Mouse (Mus musculus) embryo, embryonic 10.5 days (tissue): ENCODE data around the gene Pum3.
A peak's percentile ranks its signal among the peaks of the same experiment; 100 is the strongest.
"Not testable (repeated sequence)": the region's sequence is repeated elsewhere in the genome, so short reads cannot be mapped to it uniquely, and the experiment has no call there.

Experiments
- DNase-seq: peaks from one replicate; pipeline ENCODE4 v3.0.0-alpha.2; 2015; ENCODE audit warnings: low spot score

The Pum3 gene

DNA sequence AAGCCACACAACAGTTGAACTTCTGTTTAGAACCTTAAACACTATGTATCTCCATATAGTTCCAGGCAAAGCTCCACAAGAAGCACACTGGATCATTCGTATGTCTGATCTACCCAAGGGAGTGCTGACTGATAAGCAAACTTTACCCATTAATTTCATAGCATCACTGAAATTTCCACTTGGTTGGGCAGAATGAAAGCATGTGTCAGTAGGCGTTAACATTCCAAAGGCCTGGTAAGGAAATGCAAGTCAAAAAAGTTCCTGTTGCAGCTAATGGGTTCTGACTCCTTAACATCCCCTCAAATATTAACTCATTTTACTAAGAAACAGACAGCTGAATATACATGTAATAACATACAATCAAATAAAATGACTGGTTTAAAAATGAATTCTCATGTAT lies 37.2 kb downstream of the Pum3 start:
- DNase-seq, result no peak

DNA sequence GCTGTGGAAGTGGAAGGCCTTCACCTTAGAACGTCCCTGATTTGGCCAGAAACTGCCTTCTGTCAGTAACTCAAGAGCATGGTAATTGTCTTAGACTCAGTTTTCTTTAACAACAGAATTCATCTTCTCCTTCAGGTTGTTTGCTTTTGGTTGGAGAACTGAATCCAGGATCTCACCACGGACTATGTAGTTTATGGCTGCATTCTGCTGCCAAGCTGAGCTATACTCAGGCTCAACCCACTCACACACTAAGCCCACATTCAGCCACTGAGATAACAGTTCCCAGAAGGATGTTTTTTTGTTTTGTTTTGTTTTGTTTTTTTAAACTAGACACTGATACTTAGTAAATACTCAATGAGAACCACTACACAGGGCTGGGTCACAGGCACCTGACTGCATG lies 38.3 kb downstream of the Pum3 start:
- DNase-seq, result no peak

DNA sequence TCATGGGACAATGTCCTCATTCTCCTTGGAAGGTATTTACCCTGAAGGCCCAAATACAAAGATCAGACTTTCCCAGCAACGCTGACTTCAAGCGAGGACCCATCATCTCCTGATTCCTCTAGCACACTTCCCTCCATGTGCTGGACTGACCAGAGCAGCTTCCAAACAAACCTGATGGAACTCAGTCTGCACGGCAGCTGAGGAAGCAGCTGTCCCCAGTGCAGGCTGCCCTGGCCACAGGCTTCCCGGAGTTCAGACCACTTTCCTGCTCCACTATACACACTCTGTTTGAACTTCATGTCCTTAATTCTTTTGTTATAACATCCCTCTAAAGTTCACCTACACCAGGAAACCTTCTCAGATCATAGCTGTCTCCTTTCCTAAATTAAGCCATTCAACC lies 40.1 kb downstream of the Pum3 start:
- not testable (repeated sequence) for DNase-seq

DNA sequence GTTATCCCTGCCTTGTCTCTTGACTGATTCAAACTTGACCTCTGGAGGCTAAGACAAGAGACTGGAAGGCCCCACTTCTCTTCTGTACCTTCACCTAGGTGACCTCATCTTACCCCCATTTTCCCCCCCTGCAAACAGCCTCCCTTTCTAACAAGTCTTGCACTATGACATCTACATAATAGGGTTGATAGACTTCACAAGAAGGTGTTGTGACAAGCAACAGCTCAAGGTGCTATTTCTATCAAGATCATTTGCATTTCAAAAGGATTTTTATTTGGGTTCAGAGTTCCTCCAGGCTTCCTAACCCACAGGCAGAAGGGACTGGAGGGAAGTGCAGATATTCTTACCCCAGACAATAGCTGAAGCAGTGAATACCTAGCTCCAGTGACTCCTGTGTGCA lies 44.3 kb downstream of the Pum3 start:
- no peak for DNase-seq

DNA sequence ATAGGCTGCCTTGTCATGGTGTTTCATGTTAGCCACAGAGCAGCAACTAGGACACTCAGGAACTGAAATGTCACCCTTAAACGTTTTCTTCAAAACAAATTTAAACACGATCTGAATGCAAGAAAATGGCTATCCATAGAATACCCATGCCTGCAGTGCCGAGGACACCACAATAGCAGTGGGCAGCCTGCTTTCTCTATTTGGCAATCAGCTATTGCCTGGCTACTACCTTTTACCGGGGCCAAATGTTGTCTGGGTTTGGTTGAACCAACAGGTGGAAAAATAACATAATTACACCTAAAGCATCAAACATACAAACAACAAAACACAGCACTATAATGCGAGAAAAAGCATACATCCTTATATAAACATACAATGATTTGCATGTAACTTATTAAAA lies 46.4 kb downstream of the Pum3 start:
- no peak for DNase-seq

DNA sequence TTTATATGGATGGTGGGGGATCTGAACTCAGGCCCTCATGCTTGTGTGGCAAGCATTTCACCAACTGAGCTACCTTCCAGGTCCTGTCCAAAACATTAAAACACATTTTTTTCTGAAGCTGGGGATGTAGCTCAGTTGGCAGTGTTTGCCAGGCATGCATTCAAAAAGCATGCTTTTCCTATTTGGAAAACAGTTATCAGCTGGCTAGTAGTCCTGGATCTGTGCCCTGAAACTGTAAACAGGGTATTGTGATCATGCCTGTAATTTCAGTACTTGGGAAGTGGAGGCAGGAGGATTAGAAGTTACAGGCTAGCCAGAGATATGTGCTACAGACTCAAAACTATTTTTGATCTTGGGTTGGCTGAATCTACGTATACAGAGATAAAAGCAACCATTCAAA lies 47.5 kb downstream of the Pum3 start:
- no peak for DNase-seq

DNA sequence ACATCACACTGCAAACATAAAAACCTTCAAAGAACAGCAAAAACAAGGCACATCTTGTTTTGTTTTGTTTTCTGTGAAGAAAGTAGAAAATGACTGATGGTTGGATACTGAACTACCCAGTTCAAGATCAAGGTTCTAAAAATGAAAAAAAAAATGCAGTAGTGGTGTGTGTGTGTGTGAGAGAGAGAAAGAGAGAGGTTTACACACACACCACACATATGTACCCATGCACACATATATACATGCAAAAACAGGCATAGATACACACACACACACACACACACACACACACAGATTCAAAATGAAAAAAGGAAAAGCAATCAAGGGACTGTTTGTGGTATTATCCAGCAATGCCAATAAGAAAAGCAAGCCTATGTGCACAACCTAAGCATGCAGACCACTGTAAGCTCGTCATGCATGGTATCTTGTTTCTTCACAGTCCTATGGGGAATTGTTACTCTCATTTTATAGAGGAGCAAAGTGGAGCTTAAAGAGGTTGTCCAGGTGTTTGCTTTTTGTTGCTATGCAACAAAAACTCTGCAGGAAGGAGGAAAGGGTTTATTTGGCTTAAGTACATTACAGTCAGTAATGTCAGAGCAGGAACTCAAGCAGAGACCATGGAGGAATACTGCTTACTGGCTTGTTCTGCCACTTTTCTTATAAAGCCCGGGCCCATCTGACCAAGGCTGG lies 49.8 kb downstream of the Pum3 start:
- no peak for DNase-seq

DNA sequence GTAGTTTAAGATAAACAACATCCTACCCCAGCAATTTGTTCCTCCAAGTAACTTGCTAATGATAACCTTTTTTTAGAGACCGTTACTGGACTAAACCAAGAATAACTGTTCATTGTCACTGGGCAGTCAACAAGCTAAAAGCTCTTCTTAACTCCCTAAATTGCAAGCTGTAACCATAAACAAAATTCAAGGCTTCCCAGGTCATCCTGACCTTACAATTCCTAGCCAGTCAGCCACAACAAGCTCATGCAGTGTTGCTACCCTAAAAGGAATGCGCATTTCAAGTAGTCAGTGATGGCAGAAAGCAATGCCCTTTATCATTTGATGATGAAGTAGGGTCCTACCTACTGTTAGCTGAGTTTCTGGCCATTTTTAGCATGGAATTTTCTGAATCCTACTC lies 58.8 kb downstream of the Pum3 start:
- DNase-seq, result no peak

DNA sequence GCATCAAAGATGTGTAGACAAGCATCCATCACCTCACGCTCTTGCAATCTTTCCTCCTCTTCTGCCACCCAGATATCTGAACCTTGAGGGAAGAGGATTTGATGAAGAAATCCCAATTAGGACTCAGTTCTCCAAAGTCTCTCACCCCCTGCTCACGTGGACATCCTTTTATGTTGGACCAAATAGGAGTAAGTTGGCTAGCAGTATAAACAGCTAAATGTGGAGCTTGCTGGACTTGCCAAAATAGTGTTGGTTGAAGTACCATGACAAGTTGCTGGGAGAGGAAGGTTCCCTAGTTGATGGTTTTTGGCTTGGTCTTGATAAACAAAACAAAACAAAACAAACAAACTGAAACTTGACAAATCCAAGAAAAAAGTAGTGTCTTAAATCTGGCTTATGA lies 59.5 kb downstream of the Pum3 start:
- no peak for DNase-seq

DNA sequence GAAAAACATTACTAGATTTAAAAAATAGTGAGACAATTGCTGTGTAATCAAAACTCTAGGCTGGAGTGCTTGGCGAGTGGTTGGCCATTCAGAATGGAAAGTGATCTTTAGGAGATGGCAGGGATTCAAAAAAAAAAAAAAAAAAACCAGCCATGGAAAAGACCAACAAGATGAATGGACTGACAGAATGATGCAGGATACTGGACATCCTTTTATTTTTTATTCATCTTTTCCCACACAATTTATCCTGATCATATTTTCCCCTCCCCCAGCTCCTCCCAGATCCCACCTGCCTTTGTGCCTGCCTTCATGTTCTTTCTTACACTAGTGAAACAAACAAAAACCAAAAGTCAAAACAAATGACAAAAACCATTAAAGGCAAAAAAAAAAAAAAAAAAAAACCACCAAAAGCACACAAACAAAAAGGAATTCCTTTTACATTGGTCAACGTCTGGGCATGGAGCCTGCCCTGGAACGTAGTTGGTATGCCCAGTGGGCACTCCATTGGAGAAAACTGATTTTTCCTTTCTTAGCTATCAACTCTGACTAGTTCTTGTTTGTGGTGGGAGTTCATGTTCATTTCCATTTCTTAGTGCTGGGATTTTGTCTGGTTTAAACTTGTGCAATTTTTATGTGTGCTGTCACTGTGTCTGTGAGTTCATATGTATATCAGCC lies 60.0 kb downstream of the Pum3 start:
- DNase-seq, result no peak

DNA sequence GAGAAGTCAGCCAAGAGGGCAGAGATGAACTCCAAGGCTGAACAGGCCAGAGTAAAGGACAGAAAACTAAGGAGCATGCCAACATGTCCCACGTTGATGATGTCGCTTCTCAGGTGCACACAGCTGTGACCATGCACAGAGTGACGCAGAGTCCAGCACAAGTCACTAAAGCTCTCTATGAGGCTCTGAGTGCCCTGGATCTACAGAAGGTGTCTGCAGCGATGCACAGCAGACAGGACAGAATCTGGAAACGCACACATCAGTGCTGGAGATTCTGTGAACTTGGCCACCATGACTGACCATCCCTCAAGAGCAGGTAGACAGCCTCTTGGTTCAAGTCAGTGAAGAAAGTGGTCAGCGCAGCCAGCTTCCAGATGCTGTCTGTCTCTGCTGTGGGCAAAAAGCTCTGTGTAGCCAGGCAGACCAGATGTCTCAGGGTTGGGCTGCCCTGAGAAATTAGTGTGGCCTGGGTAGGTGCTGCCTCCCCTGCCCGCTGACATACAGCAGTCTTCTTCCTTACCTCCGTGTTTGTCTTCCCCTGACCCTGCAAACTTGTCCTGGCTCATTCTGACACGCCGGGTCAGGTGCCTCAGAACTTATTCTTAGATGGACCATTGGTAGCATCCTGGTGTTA lies 63.4 kb downstream of the Pum3 start:
- DNase-seq, result no peak

DNA sequence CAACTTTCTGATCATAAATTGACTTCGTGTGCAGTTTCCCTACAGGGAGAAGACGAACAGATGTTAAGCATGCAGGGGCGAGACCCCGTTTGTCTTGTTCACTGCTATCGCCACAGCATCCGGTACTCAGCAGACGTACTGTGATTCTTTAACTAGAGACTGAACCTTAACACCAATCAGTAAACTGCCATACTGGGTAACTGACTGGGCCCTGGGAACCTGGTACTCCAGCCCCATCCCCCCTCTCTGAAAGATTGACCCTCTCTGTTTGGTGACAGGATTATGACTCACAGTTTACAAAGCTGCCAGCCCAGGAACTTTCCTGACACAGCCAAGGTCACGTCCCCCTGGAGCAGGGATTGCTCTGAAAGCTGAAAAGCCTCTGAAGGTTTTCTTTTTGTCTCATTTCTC lies 65.1 kb downstream of the Pum3 start:
- DNase-seq, result peak; percentile 81

DNA sequence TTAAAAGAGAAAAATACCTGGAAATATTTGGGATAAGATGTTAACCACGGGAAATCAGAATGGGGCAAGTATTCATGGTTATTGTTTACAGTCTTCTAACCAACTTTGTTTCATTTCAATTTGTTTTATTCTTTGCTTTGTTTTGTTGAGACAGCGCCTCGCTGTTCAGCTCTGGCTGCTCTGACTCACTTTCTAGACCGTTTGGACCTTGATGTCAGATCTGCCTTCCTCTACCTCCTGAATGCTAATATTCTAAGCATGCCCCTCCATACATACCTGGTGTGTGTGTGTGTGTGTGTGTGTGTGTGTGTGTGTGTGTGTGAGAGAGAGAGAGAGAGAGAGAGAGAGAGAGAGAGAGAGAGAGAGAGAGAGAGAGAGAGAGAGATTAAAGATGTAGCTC lies 65.7 kb downstream of the Pum3 start:
- DNase-seq, result no peak

DNA sequence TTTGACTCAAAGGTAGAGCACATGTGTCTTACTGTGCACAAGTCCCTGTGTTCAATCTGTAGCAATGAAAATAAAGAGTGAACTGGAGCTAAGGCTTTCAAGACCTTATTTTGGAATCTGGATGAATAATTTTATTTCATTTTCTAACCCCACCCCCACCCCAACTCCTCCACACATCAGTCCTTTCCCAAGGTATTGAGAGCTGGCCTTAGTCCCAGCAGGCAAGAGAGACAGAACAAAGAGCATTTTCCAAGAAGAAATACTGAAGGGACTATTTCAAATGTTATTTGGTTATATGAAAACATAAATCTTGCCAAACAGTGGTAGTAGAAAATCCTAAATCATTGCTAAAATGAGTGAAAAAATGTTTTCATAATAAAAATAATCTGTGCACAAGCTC lies 69.2 kb downstream of the Pum3 start:
- DNase-seq, result no peak

DNA sequence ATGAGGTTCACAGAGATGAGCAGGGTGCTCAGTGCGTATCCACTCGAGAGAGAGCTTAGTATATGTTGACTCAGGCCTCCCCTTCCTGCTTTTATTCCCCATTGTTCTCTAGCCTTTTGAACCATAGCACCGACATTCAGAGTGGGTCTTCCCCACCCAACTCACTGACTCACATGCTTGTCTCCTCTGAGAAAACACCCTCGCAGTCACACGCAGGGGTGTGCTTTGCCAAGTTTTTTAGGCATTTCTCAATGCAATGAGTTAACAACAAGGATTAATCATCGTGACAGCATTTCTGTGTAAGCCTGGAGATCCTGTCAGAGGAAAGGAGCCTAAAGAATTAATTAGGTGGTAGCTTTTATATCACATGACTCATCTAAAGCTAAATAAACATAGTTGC lies 77.9 kb downstream of the Pum3 start:
- no peak for DNase-seq

DNA sequence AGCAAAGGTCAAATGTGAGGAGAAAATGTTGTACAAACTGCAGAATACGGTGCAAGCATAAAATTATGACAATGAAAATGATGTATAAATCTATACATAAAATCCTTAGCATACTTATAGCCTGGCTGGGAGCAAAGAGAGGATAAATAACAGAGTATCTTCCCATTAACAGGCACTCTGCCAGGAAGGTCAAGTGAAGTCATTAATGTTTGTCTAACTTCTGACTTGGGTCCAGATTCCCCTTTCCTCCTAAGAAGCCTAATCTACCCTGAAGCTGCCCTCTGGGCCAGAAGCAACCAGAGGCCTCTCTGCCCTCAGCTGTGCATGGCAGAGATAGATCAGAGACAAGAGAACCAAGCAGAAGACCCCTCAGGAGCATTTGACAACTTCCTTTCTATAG lies 83.1 kb downstream of the Pum3 start:
- no peak for DNase-seq
